Mouse (Mus musculus) right cerebral cortex, postnatal 10 days (tissue): ENCODE results near the gene Smarcd1.
"Not testable (repeated sequence)": the region's sequence is repeated elsewhere in the genome, so short reads cannot be mapped to it uniquely, and the experiment has no call there.

Source experiments
- DNase-seq, 2 experiments: peaks; one replicate each; pipeline ENCODE4 v3.0.0; 2021; ENCODE audit warnings: low spot score in 2 of 2

The Smarcd1 gene

DNA sequence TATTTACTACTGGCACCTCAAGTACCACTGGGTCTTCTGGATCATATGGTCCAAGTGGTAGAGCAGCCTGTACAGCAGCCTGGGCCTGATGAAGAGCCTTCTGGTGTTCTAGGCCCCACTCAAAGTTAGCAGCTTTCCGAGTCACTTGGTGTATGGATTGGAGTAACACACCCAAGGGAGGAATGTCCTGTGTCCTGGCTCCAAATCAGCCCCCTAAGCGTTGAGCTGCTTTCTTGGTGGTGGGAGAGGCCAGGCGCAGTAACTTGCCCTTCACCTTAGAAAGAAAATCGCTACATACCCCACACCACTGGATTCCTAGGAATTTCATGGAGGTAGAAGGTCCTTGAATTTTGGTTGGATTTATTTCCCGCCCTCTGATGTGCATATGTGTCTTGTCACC is 17.8 kb upstream of the Smarcd1 start:
- DNase-seq, result no peak

DNA sequence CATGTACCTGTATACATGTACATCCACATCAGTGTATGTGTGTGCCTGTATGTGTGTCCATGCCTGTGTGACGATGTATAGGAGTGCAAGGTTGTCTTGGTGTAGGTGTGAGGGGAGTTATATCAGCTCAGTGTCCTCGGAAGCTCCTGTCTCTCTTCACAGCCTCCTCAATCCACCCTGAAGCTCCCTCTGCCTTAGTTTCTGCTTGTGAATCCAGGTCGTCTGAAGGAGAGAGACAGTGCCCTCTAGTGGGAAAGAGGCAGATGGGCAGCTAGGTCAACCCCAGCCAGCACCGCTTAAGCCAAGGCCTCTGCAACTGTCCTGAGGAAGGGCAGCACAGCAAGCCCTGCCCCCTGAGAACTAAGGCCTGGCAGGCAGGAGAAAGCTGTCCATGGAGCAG is 13.2 kb upstream of the Smarcd1 start:
- DNase-seq, result peak in 1 of 2 experiments; percentile 70

- no peak for DNase-seq
These were observed 11.0 kb upstream of the Smarcd1 start for GRCm38 (mm10) chr15:99690924-99691323.

DNA sequence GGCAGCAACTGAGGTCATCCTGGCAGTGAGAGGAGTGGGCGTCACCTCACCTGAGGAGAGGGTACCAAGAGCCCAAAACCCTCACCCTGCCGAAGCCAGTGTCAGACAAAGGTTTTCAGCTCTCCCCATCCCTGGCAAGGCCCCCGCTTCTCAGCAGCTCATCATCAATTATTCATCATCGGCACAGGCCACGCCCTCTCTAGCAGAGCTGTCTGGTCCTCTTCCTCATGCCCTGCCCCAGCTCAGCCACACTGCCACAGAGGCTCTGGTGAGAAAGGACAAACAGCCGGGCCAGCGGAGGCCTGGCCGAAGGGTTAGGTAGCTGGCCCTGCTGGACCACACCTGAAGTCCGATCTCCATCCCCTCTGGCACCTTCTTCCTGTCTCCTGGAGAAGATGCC is 10.0 kb upstream of the Smarcd1 start:
- DNase-seq, result no peak

- DNase-seq, result no peak
These were observed 4.6 kb upstream of the Smarcd1 start for GRCm38 (mm10) chr15:99697309-99697708.

DNA sequence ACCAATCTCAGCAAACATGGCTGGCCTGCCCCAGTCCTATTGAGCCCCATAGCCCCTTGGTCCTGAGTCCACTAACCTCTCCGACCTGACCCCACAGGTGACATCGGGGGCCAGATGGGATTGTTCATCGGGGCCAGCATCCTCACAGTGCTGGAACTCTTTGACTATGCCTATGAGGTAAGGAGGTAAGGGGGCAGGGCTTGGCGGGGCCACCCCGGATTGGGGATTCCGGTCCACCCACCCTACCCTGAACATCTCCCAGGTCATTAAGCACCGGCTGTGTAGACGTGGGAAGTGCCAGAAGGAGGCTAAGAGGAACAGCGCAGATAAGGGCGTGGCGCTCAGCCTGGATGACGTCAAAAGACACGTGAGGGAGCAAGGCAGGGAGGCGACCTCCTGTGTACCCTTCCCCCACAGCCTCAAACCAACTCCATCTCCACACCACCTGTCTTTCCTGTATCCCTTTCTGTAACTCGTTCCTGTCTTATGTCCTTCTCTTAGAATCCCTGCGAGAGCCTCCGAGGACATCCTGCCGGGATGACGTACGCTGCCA is 3.3 kb upstream of the Smarcd1 start:
- DNase-seq, result peak in 1 of 2 experiments; percentile 71

DNA sequence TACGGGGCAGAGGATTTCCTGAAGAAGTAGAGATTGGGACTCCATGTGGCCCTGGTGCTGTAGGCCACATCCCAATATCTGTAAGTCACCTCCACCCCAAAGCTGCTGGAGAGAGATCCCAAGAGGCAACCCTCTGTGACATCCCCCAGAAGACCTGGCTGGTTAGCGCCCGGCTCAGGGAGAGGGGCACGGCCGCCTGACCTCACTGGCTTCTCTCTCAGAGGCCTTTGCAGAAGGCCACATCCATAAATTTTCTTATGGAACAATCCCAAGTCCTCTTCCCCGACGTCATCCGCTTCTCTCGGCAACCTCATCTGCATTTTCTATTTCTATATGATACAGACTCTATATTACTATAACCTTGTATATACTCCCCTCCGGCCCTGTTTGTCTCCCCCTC is 2.2 kb upstream of the Smarcd1 start:
- no peak for DNase-seq

DNA sequence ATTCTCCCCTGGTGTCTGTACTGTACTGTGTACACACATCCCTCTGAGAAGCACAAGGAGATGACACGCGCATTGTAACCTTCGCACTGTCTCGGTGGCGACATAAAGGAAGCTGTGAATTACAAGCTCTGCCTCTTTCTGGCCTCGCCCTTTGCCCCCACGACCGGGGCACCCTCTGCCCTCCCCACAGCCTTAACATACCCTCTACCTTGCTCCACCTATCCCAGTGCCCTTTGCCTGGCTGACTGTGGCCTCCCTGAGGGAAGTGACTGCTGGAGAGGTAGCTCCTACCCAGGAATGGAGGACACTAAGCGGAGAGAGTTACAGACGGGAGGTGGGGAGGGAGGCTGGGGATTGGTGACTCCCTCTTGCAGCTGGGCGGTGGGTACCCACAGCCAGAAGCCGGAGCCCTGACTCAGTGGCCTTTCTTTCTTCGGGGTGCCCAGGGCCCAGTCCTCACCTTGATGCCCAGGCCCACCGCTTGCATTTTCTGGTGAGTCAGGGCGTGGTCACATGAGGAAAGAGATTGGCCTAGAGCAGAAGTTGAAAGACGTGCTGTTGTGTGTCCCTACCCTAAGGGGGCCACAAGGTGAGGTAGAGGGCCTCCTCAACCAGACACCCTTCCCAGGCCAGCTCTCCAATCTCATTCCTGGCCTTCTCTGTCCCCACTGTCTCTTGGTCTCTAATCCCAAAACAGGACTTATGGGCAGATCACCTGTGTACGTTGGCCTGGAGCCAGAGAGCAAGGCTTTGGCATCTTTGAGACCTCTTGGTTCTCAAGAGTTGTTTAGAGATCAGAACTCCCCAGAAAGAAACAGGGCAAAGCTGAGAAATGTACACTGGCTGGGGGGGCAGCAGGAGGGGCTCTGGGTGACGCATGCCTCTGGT is 1.5 kb upstream of the Smarcd1 start:
- DNase-seq, result peak in 1 of 2 experiments; percentile 64

GRCm38 (mm10) chr15:99701640-99701998 is 310 bp upstream of the Smarcd1 start:
- not testable (repeated sequence) for DNase-seq

DNA sequence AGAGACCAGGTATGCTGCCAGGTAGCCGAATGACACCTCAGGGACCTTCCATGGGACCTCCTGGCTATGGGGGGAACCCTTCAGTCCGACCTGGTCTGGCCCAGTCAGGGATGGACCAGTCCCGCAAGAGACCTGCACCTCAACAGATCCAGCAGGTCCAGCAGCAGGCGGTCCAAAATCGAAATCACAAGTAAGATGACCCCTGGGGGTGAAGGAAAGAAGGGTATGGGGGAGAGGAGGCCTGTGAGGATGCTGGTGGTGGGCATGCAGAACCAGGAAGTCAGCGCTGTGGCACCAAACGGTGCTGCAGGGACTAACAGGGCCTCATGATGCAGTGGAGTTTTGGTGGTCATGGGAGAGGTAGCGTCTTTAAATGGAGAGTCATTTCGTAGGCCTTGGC is 1.2 kb downstream of the Smarcd1 start:
- DNase-seq, result peak; percentile 25 to 62

DNA sequence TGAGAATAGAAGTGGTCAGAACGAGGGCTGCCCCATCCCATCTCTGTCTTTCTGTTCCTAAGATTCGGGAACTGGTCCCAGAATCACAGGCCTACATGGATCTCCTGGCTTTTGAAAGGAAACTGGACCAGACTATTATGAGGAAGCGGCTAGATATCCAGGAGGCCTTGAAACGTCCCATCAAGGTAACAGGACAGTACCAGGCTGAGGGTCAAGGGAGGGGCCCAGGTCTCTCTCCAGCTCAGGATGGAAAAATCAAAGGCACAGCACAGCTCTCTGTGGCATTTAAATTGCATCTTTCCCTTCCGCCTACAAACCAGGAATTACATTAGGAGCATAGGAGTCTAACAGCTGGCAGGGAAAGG is 1.7 kb downstream of the Smarcd1 start:
- no peak for DNase-seq

- peak; percentile 49 to 65 for DNase-seq
These were observed 2.2 kb downstream of the Smarcd1 start for GRCm38 (mm10) chr15:99704041-99704681.

GRCm38 (mm10) chr15:99704881-99705280 is 3.0 kb downstream of the Smarcd1 start:
- peak; percentile 33 to 49 for DNase-seq

- DNase-seq, result peak; percentile 58 to 73
These were observed 3.6 kb downstream of the Smarcd1 start, which contains the start of gene Gm17349 for GRCm38 (mm10) chr15:99705440-99706048. Gene Gm17349, minus strand, starts transcription at chr15:99705490.

GRCm38 (mm10) chr15:99708176-99708575 is 6.2 kb downstream of the Smarcd1 start:
- no peak for DNase-seq

- DNase-seq, result no peak
These were observed 8.6 kb downstream of the Smarcd1 start for GRCm38 (mm10) chr15:99710221-99711190.

- DNase-seq, result no peak
These were observed 9.6 kb downstream of the Smarcd1 start for GRCm38 (mm10) chr15:99711491-99711890.

- DNase-seq, result peak in 1 of 2 experiments; percentile 22
These were observed 11.0 kb downstream of the Smarcd1 start for GRCm38 (mm10) chr15:99712666-99713559.

DNA sequence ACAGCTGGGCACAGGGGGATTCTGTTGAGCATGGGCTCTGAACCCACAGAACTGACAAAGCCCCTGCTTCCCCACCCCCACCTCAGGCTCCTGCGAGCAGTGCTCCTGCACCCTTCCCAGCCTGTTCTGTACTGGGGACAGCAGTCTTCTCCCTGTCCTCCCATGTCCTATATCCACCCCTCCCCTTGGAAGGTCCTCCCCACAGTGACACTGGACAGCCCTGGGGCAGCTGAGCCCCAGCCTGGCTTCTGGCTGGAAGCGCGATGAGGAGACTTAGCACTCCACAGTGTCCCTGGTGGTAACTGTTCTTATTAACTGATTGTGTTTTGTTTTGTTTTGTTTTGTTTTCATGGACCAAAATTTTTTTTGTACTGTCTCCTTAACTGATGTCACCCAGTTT is 11.6 kb downstream of the Smarcd1 start:
- DNase-seq, result no peak

GRCm38 (mm10) chr15:99714206-99714605 is 12.3 kb downstream of the Smarcd1 start:
- no peak for DNase-seq
